Mouse (Mus musculus) CH12.LX (cell line): ENCODE data around the gene Rnf208. TPM values are rescaled to one million over a fixed set of nuclear protein-coding genes. Genes with fewer than 3 reads are reported as not detected.

Experiments used
- DNase-seq: peaks from one replicate; pipeline ENCODE4 v3.0.0-alpha.2; 2013; ENCODE audit errors: extremely low read depth
- H3K27ac ChIP-seq: 2 replicates; pipeline ENCODE4 v1.5.1; 2012; ENCODE audit warnings: low read depth, mild to moderate bottlenecking, control low read depth, moderate library complexity; ENCODE audit not compliant: insufficient read depth
- H3K27me3 ChIP-seq: replicated peaks from 2 replicates; pipeline ENCODE3; 2012; ENCODE audit warnings: inconsistent platforms
- H3K36me3 ChIP-seq, 2 experiments: replicated peaks in 1 of 2; 2 replicates each; pipeline versions ENCODE3 to v1.6.1; 2012; ENCODE audit warnings: inconsistent platforms in 1 of 2, low read length in 1 of 2, mild to moderate bottlenecking in 1 of 2, mixed read lengths in 1 of 2, moderate library complexity in 1 of 2; ENCODE audit not compliant: control insufficient read depth in 1 of 2, insufficient read depth in 1 of 2
- H3K4me1 ChIP-seq, 2 experiments: 2 replicates each; pipeline ENCODE4 v1.6.1; 2012; ENCODE audit warnings: inconsistent platforms in 1 of 2, moderate library complexity in 1 of 2; ENCODE audit not compliant: insufficient read depth in 2 of 2, control insufficient read depth in 1 of 2
- H3K4me2 ChIP-seq: 2 replicates; pipeline ENCODE4 v1.6.1; 2012; ENCODE audit warnings: low read depth, mild to moderate bottlenecking, control low read depth; ENCODE audit not compliant: poor library complexity, insufficient read depth, severe bottlenecking
- H3K4me3 ChIP-seq, 3 experiments: fragments of 150-350 bp in 1 of 3; sonication (generic) in 1 of 3; replicated peaks in 1 of 3; 2 replicates each; pipeline versions ENCODE3 to v1.5.1; 2011 to 2012; ENCODE audit warnings: low read depth in 2 of 3, low read length in 2 of 3, mild to moderate bottlenecking in 2 of 3, moderate library complexity in 2 of 3, control low read depth in 1 of 3, improper control_type of control experiment in 1 of 3, inconsistent platforms in 1 of 3, mixed read lengths in 1 of 3; ENCODE audit not compliant: poor library complexity in 1 of 3
- H3K79me2 ChIP-seq: replicated peaks from 2 replicates; pipeline ENCODE4 v1.6.1; 2012; ENCODE audit warnings: mild to moderate bottlenecking, moderate library complexity; ENCODE audit not compliant: control insufficient read depth, poor library complexity, insufficient read depth, severe bottlenecking; ENCODE audit errors: extremely low read depth
- H3K9ac ChIP-seq: 2 replicates; pipeline ENCODE4 v1.6.1; 2012; ENCODE audit warnings: low read depth, mild to moderate bottlenecking, control low read depth, moderate library complexity; ENCODE audit not compliant: insufficient read depth
- H3K9me3 ChIP-seq: replicated peaks from 2 replicates; pipeline ENCODE3; 2012; ENCODE audit warnings: low read length, inconsistent platforms, mixed read lengths
- BHLHE40 ChIP-seq: IDR thresholded peaks from 2 replicates; pipeline ENCODE4 v1.6.1; 2011; ENCODE audit warnings: mild to moderate bottlenecking, low read depth, low read length, improper control_type of control experiment
- ELF1 ChIP-seq: IDR thresholded peaks from 2 replicates; pipeline ENCODE4 v1.6.1; 2014; ENCODE audit warnings: low read depth, mild to moderate bottlenecking, inconsistent platforms, low read length, improper control_type of control experiment
- EP300 ChIP-seq: IDR thresholded peaks from 2 replicates; pipeline ENCODE4 v1.6.1; 2011; ENCODE audit warnings: low read length, improper control_type of control experiment
- HCFC1 ChIP-seq: IDR thresholded peaks from 2 replicates; pipeline ENCODE4 v1.6.1; 2012; ENCODE audit warnings: low read depth, mild to moderate bottlenecking, inconsistent platforms, low read length, improper control_type of control experiment
- IRF4 ChIP-seq: IDR thresholded peaks from 2 replicates; pipeline ENCODE4 v1.6.1; 2014; ENCODE audit warnings: low read depth, mild to moderate bottlenecking, inconsistent platforms, low read length, improper control_type of control experiment
- MAFK ChIP-seq: IDR thresholded peaks from 2 replicates; pipeline ENCODE4 v1.6.1; 2011; ENCODE audit warnings: low read length, improper control_type of control experiment; ENCODE audit not compliant: insufficient replicate concordance
- MAZ ChIP-seq: IDR thresholded peaks from 2 replicates; pipeline ENCODE4 v1.6.1; 2012; ENCODE audit warnings: low read depth, mild to moderate bottlenecking, inconsistent platforms, low read length, improper control_type of control experiment, moderate library complexity
- MEF2A ChIP-seq: IDR thresholded peaks from 2 replicates; pipeline ENCODE4 v1.6.1; 2014; ENCODE audit warnings: low read depth, mild to moderate bottlenecking, inconsistent platforms, low read length, improper control_type of control experiment, borderline replicate concordance
- MXI1 ChIP-seq: IDR thresholded peaks from 2 replicates; pipeline ENCODE4 v1.6.1; 2011; ENCODE audit warnings: mild to moderate bottlenecking, low read depth, low read length, improper control_type of control experiment
- MYC ChIP-seq: IDR thresholded peaks from 2 replicates; pipeline ENCODE4 v1.6.1; 2011; ENCODE audit warnings: low read depth, mild to moderate bottlenecking, improper control_type of control experiment, low read length
- NELFE ChIP-seq: IDR thresholded peaks from 2 replicates; pipeline ENCODE4 v1.6.1; 2011; ENCODE audit warnings: low read depth, low read length, improper control_type of control experiment
- POLR2A ChIP-seq: IDR thresholded peaks from 2 replicates; pipeline ENCODE4 v1.6.1; 2011; ENCODE audit warnings: low read depth, mild to moderate bottlenecking, improper control_type of control experiment, low read length
- POLR2AphosphoS2 ChIP-seq: IDR thresholded peaks from 2 replicates; pipeline ENCODE4 v1.6.1; 2011; ENCODE audit warnings: low read depth, low read length, improper control_type of control experiment
- RAD21 ChIP-seq: IDR thresholded peaks from 2 replicates; pipeline ENCODE4 v1.6.1; 2011; ENCODE audit warnings: low read depth, mild to moderate bottlenecking, low read length, improper control_type of control experiment, moderate library complexity
- RCOR1 ChIP-seq: conservative IDR thresholded peaks from 2 replicates; pipeline ENCODE4 v1.6.1; 2012; ENCODE audit warnings: low read depth, mild to moderate bottlenecking, inconsistent platforms, low read length, improper control_type of control experiment
- SIN3A ChIP-seq: IDR thresholded peaks from 2 replicates; pipeline ENCODE4 v1.6.1; 2012; ENCODE audit warnings: low read length, improper control_type of control experiment, inconsistent platforms
- SMC3 ChIP-seq: IDR thresholded peaks from 2 replicates; pipeline ENCODE4 v1.6.1; 2011; ENCODE audit warnings: low read depth, low read length, improper control_type of control experiment
- TBP ChIP-seq: conservative IDR thresholded peaks from 2 replicates; pipeline ENCODE4 v1.6.1; 2011; ENCODE audit warnings: low read depth, low read length, improper control_type of control experiment
- USF1 ChIP-seq: IDR thresholded peaks from 2 replicates; pipeline ENCODE4 v1.6.1; 2014; ENCODE audit warnings: low read depth, mild to moderate bottlenecking, inconsistent platforms, low read length, improper control_type of control experiment
- ZMIZ1 ChIP-seq: IDR thresholded peaks from 2 replicates; pipeline ENCODE4 v1.6.1; 2012; ENCODE audit warnings: low read depth, mild to moderate bottlenecking, inconsistent platforms, low read length, improper control_type of control experiment
- dilution Hi-C: fragments of 300-500 bp; cut with MboI; formaldehyde crosslinking; loops from 2 replicates; pipeline ENCODE4 v1.14.3; 2020; ENCODE audit warnings: low sequenced_read_pairs; ENCODE audit not compliant: extremely low pct_unique_long_range_greater_than_20kb, extremely low pct_ligation_motif_present
- in situ Hi-C: fragments of 300-500 bp; cut with MboI; formaldehyde crosslinking; loops from 3 replicates; pipeline ENCODE4 v1.14.3; 2019; ENCODE audit warnings: low sequenced_read_pairs, low pct_ligation_motif_present, low pct_unique_long_range_greater_than_20kb, mixed read lengths
- polyA plus RNA-seq: library from polyadenylated mRNA; unstranded; fragments of >175 nt; gene quantifications from 2 replicates; pipeline ENCODE4 v1.2.1, GENCODE M21; 2012; ENCODE audit warnings: low read depth; ENCODE audit not compliant: insufficient read length
- total RNA-seq, 2 experiments: library from RNA; depleted of rRNA; stranded (reverse); fragments of 300-350 nt in 1 of 2; fragments of >200 nt in 1 of 2; gene quantifications; 2 replicates each; pipeline ENCODE4 v1.2.3; 2012 to 2014

The Rnf208 gene
- total and polyA plus RNA-seq, 3 experiments, result 0.34 to 1.7 (median 1.4) TPM

GRCm38 (mm10) chr2:25233421-25233820 is 8.6 kb upstream of the Rnf208 start:
- dilution Hi-C loops (no loop called here), in situ Hi-C loops (no loop called here)
- no peak for DNase-seq
- Histone ChIP-seq H3K79me2 (no peaks in the 10 kb centered on the region), H3K27ac (no peak overlapping the region), H3K4me3 (no peak overlapping the region), H3K9ac (no peak overlapping the region), H3K27me3 (peaks cover 93% of the 10 kb centered on the region), H3K9me3 (no peaks in the 10 kb centered on the region), H3K4me2 (no peak overlapping the region), H3K36me3 (no peaks in the 10 kb centered on the region), H3K4me1 (peaks cover 4 to 10% of the 10 kb centered on the region in 2 experiments)
- no peak for TF ChIP-seq MEF2A
- no peak for TF ChIP-seq MXI1
- no peak for TF ChIP-seq MYC
- no peak for TF ChIP-seq MAFK
- no peak for TF ChIP-seq RAD21
- no peak for TF ChIP-seq IRF4
- no peak for TF ChIP-seq TBP
- no peak for TF ChIP-seq POLR2AphosphoS2
- TF ChIP-seq SIN3A, result no peak
- TF ChIP-seq, all 38 proteins: peak for 0

GRCm38 (mm10) chr2:25234050-25234449 is 8.0 kb upstream of the Rnf208 start, which contains the start of gene Slc34a3:
Gene Slc34a3, minus strand, starts transcription at chr2:25234364.
- Histone ChIP-seq H3K4me1 (peaks cover 4 to 6% of the 10 kb centered on the region in 2 experiments), H3K4me2 (no peak within 1 kb of the TSS), H3K9me3 (no peaks in the 10 kb centered on the region), H3K27ac (no peak within 1 kb of the TSS), H3K79me2 (no peaks in the 10 kb centered on the region), H3K27me3 (peaks cover 96% of the 10 kb centered on the region), H3K4me3 (no peak within 1 kb of the TSS), H3K36me3 (no peaks in the 10 kb centered on the region), H3K9ac (no peak within 1 kb of the TSS)
- dilution Hi-C loops, result no loop called here
- no peak for DNase-seq
- in situ Hi-C loops, result no loop called here
- TF ChIP-seq EP300, result no peak
- no peak for TF ChIP-seq MAZ

GRCm38 (mm10) chr2:25234551-25235220 is 7.4 kb upstream of the Rnf208 start:
- Histone ChIP-seq H3K4me2 (no peak overlapping the region), H3K27ac (no peak overlapping the region), H3K79me2 (no peaks in the 10 kb centered on the region), H3K36me3 (no peaks in the 10 kb centered on the region), H3K4me1 (peaks cover 4 to 5% of the 10 kb centered on the region in 2 experiments; a peak in 3 of 4 replicates), H3K27me3 (peaks cover 96% of the 10 kb centered on the region), H3K9ac (no peak overlapping the region), H3K4me3 (no peak overlapping the region), H3K9me3 (no peaks in the 10 kb centered on the region)
- in situ Hi-C loops, result no loop called here
- dilution Hi-C loops, result no loop called here
- no peak for TF ChIP-seq BHLHE40
- no peak for TF ChIP-seq POLR2A
- TF ChIP-seq HCFC1, result no peak
- no peak for TF ChIP-seq MYC
- TF ChIP-seq USF1, result no peak
- no peak for TF ChIP-seq MAFK
- TF ChIP-seq ZMIZ1, result no peak
- no peak for TF ChIP-seq NELFE
- TF ChIP-seq ELF1, result no peak
- no peak for TF ChIP-seq RCOR1
- no peak for TF ChIP-seq SMC3
- no peak for DNase-seq
